In genomic region chr12:49377281-49377970, GRCm38 (mm10) we compare ENCODE assay signal across 14 mouse cellular contexts. TPM values are rescaled to one million over a fixed set of nuclear protein-coding genes. Genes with fewer than 3 reads are reported as not detected.
DNase-seq lines count a peak whose midpoint lies in the region; ATAC-seq and TF ChIP-seq lines count a peak whose summit lies in the region.
"Had no signal": no experiment of that assay in that cellular context is flagged by ENCODE, and none has a peak within 500 bp of the region (broad histone marks: within the 10 kb centered on the region; RNA-seq: fewer than 3 reads in every experiment).

No protein-coding gene starts in this region.

- no peak overlapping the region for H3K27ac ChIP-seq in lung, embryonic 14.5 days (ENCODE audit: low read depth)
- peak overlapping the region; percentile 49 for H3K27ac ChIP-seq in embryonic facial prominence, embryonic 10.5 days (replicated peaks)
- peak overlapping the region; percentile 92 for H3K27ac ChIP-seq in olfactory bulb, adult 2 months (ENCODE audit: insufficient read depth, low read depth, low read length)
- no peak overlapping the region for H3K27ac ChIP-seq in gastrocnemius, adult 2 months
- H3K27ac ChIP-seq: embryonic facial prominence, embryonic 13.5 days; liver, embryonic 14.5 days had no signal

- no peaks in the 10 kb centered on the region for H3K9me3 ChIP-seq in lung, embryonic 14.5 days (ENCODE audit: low read depth, low read length)
- no peaks in the 10 kb centered on the region for H3K9me3 ChIP-seq in embryonic facial prominence, embryonic 10.5 days
- H3K9me3 ChIP-seq: embryonic facial prominence, embryonic 13.5 days had no signal

- WGBS in lung, embryonic 14.5 days, result 2% methylated on average over 15 of the region's 15 CpGs
- under 1% methylated on average over 15 of the region's 15 CpGs for WGBS in embryonic facial prominence, embryonic 10.5 days
- WGBS in olfactory bulb, adult 2 months, result 3% methylated on average over 15 of the region's 15 CpGs

- H3K4me1 ChIP-seq in lung, embryonic 14.5 days (ENCODE audit: insufficient read depth), result no peaks in the 10 kb centered on the region
- no peaks in the 10 kb centered on the region for H3K4me1 ChIP-seq in embryonic facial prominence, embryonic 10.5 days
- H3K4me1 ChIP-seq in olfactory bulb, adult 2 months (ENCODE audit: control insufficient read depth, insufficient read depth, low read length), result peaks cover 6% of the 10 kb centered on the region
- H3K4me1 ChIP-seq: embryonic facial prominence, embryonic 13.5 days had no signal

- no peak for ATAC-seq in lung, embryonic 14.5 days (ENCODE audit: insufficient read depth)

- no peak overlapping the region for H3K4me3 ChIP-seq in lung, embryonic 14.5 days (ENCODE audit: low read depth, low read length)
- peak overlapping the region; percentile 38 for H3K4me3 ChIP-seq in embryonic facial prominence, embryonic 10.5 days
- peak overlapping the region; percentile 48 for H3K4me3 ChIP-seq in olfactory bulb, adult 2 months (ENCODE audit: insufficient read depth, low read depth, low read length)
- H3K4me3 ChIP-seq in gastrocnemius, adult 2 months, result no peak overlapping the region
- H3K4me3 ChIP-seq: embryonic facial prominence, embryonic 13.5 days had no signal

- TF ChIP-seq CTCF in lung, embryonic 14.5 days (IDR thresholded peaks at IDR 0.05; ENCODE audit: low read depth), result no peak
- no peak for TF ChIP-seq CTCF in olfactory bulb, adult 2 months (IDR thresholded peaks at IDR 0.05; ENCODE audit: insufficient read depth, low read depth, low read length)
- TF ChIP-seq CTCF in gastrocnemius, adult 2 months (IDR thresholded peaks at IDR 0.05), result no peak

- H3K9ac ChIP-seq in lung, embryonic 14.5 days, result no peak overlapping the region
- H3K9ac ChIP-seq: embryonic facial prominence, embryonic 13.5 days; liver, embryonic 14.5 days had no signal

- intact Hi-C loops in gastrocnemius, adult 2 months (cut with DNase I), result no loop called here

- H3K4me2 ChIP-seq in lung, embryonic 14.5 days, result no peak overlapping the region
- H3K4me2 ChIP-seq: embryonic facial prominence, embryonic 13.5 days had no signal

- no peaks in the 10 kb centered on the region for H3K36me3 ChIP-seq in lung, embryonic 14.5 days (ENCODE audit: insufficient read depth)
- H3K36me3 ChIP-seq in embryonic facial prominence, embryonic 10.5 days (replicated peaks), result no peaks in the 10 kb centered on the region
- H3K36me3 ChIP-seq: embryonic facial prominence, embryonic 13.5 days had no signal

- 0 out of 2 replicates have a peak, but pooled peaks have one; percentile 27 for TF ChIP-seq POLR2A in olfactory bulb, adult 2 months (IDR thresholded peaks at IDR 0.05; ENCODE audit: insufficient read depth, low read depth, low read length)

- H3K27me3 ChIP-seq in lung, embryonic 14.5 days (ENCODE audit: insufficient read depth, low read length), result peaks cover 99% of the 10 kb centered on the region
- H3K27me3 ChIP-seq in embryonic facial prominence, embryonic 10.5 days (replicated peaks; ENCODE audit: low read depth, poor library complexity, severe bottlenecking), result peaks cover 100% of the 10 kb centered on the region

- peak; percentile 11 for DNase-seq in lung, embryonic 14.5 days
- no peak for DNase-seq in lung, postnatal 36 days
- peak; percentile 63 for DNase-seq in embryonic facial prominence, embryonic 10.5 days (ENCODE audit: low spot score)
- peak; percentile 25 for DNase-seq in layer of hippocampus, adult 9-10 months (ENCODE audit: low spot score)
- DNase-seq in ovary, postnatal 14 days (ENCODE audit: low spot score), result no peak
- DNase-seq in adipocyte (ENCODE audit: low spot score), result no peak
- DNase-seq in gastrocnemius, adult 2 months, result no peak
- DNase-seq: gastrocnemius, postnatal 10 days; heart, postnatal 14 days; kidney, postnatal 4 days had no signal

RNA-seq across cellular contexts. Expression of gene Foxg1, which starts 5.0 kb away (rescaled TPM):
- polyA plus RNA-seq in lung, embryonic 14.5 days (2014; fragmentation: Nextera tagmentation; extraction: Ambion mirVana), result 0.09 TPM in 1 of 2 replicates, not detected in the other
- polyA plus RNA-seq in embryonic facial prominence, embryonic 10.5 days (2016; fragmentation: Nextera tagmentation; extraction: Ambion mirVana), result 3.2 and 4.7 TPM in 2 replicates
- polyA plus RNA-seq in olfactory bulb, adult 2 months (2012; ENCODE audit: insufficient read depth, insufficient read length, low replicate concordance, missing spikeins), result 104 TPM in 1 of 2 replicates, not detected in the other
- not detected for total RNA-seq in gastrocnemius, adult 2 months (2021)
- total RNA-seq: heart, postnatal 14 days; megakaryocyte-erythroid progenitor cell, adult 5-6 weeks had no signal
- polyA plus RNA-seq: liver, embryonic 14.5 days had no signal

RNA-seq across cellular contexts. Expression of gene Gm43517, which starts 7.5 kb away (rescaled TPM):
- not detected in 2 replicates for polyA plus RNA-seq in lung, embryonic 14.5 days (2014; fragmentation: Nextera tagmentation; extraction: Ambion mirVana)
- 0.11 and 0.21 TPM in 2 replicates for polyA plus RNA-seq in embryonic facial prominence, embryonic 10.5 days (2016; fragmentation: Nextera tagmentation; extraction: Ambion mirVana)
- polyA plus RNA-seq in olfactory bulb, adult 2 months (2012; ENCODE audit: insufficient read depth, insufficient read length, low replicate concordance, missing spikeins), result not detected in 2 replicates
- not detected for total RNA-seq in gastrocnemius, adult 2 months (2021)
- total RNA-seq: gastrocnemius, postnatal 10 days; heart, postnatal 14 days; megakaryocyte-erythroid progenitor cell, adult 5-6 weeks had no signal
- polyA plus RNA-seq: embryonic facial prominence, embryonic 13.5 days; liver, embryonic 14.5 days had no signal

Comparison
In these comparisons a context has a peak if more than half of its experiments do, and no peak if none do; other contexts are left out.
1. DNase-seq: peak in lung, embryonic 14.5 days (single experiment), embryonic facial prominence, embryonic 10.5 days (single experiment) and layer of hippocampus, adult 9-10 months (single experiment); none in lung, postnatal 36 days (single experiment), ovary, postnatal 14 days (single experiment), adipocyte (single experiment) and gastrocnemius, adult 2 months (single experiment).
2. H3K27ac ChIP-seq: peak in embryonic facial prominence, embryonic 10.5 days (single experiment) and olfactory bulb, adult 2 months (single experiment); none in lung, embryonic 14.5 days (single experiment) and gastrocnemius, adult 2 months (single experiment).
3. H3K4me3 ChIP-seq: peak in embryonic facial prominence, embryonic 10.5 days (single experiment) and olfactory bulb, adult 2 months (single experiment); none in lung, embryonic 14.5 days (single experiment) and gastrocnemius, adult 2 months (single experiment).